Mouse (Mus musculus) lung, postnatal 0 days (tissue): Measurements from ENCODE around the gene Nup107.

Source experiments
- CTCF ChIP-seq: IDR thresholded peaks from 2 replicates; pipeline ENCODE4 v1.5.1; 2016; ENCODE audit warnings: antibody characterized with exemption, mild to moderate bottlenecking
- EP300 ChIP-seq: IDR thresholded peaks from 2 replicates; pipeline ENCODE4 v1.6.1; 2016; ENCODE audit warnings: antibody characterized with exemption, mild to moderate bottlenecking, control low read depth

DNA sequence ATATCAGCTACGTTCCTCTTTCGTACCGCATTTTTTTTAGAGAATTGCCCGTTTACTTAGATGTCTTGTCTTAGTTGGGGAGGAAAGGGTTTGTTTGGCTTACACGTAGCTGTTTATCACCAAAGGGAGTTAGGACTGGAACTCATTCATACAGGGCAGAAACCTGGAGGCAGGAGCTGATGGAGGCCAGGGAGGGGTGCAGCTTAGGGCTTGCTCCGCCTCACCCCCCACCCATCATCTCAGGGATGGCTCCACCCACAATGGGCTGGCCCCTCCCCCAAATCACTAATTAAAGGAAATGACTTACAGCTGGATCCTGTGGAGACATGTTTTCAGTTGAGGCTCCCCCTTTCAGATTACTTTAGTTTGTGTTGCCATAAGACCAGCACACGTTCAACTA lies 44.8 kb downstream of the Nup107 start:
- no peak for TF ChIP-seq EP300
- no peak for TF ChIP-seq CTCF
